Mouse (Mus musculus): ENCODE measurements around the gene Cxcl13. TPM values are rescaled to one million over a fixed set of nuclear protein-coding genes. Genes with fewer than 3 reads are reported as not detected.
"Not testable (repeated sequence)": the region's sequence is repeated elsewhere in the genome, so short reads cannot be mapped to it uniquely, and the experiment has no call there.

Gene Cxcl13
- polyA plus RNA-seq, 1 experiment from 2014 or later = 0.24 TPM

DNA sequence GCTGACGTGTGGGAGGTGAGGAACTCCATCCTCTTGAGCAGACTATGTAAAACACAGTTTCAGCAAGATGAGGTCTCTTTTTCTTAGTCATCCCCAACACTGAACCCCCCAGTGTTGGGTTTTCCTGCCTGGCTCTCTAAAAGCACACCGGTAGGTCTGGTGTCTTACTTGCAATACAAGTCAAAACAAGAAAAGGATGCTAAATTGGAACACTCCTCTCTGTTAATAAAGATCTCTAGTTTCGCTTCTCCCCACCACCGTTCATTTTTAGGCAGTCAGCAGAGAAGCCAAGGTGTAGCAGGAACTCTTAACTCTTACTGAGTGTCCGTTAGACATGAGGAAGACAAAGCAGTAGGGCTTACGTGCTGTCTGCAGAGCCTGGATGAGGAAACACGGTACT is 15.2 kb upstream of the Cxcl13 start:
- ATAC-seq (ENCODE audit: insufficient read depth) = no peak
- Histone ChIP-seq H3K9ac (no peak overlapping the region), H3K9me3 (replicated peaks) (no peaks in the 10 kb centered on the region), H3K27me3 (no peaks in the 10 kb centered on the region), H3K27ac (replicated peaks) (no peak overlapping the region), H3K4me2 (no peak overlapping the region), H3K4me3 (replicated peaks) (no peak overlapping the region), H3K36me3 (replicated peaks) (no peaks in the 10 kb centered on the region), H3K4me1 (replicated peaks) (no peaks in the 10 kb centered on the region)
- WGBS (ENCODE audit: insufficient replicate concordance) = 62% methylated on average over 7 of the region's 7 CpGs

DNA sequence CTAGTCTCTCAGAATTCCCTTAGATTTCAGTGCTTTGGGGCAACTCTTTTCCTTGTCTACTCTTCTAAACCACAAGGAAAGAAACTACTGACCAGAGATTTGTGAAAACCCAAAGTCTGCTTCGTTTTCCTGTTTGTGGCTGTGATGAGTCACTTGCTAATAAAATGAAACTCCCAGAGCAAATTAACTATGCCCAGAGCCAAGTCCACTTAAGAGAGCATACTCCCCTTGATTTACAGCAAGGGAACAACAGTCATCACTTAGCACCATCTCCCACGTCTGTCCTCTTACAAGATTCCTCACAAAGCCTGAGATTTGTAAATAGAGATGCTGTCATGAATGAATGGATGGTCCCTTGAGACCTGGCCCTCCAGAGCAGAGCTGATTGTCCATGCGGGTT is 11.6 kb upstream of the Cxcl13 start:
- H3K27me3 ChIP-seq = no peaks in the 10 kb centered on the region
- H3K27ac ChIP-seq (replicated peaks) = no peak overlapping the region
- H3K4me2 ChIP-seq = no peak overlapping the region
- no peak overlapping the region for H3K9ac ChIP-seq
- H3K9me3 ChIP-seq (replicated peaks) = no peaks in the 10 kb centered on the region
- ATAC-seq (ENCODE audit: insufficient read depth) = no peak
- H3K36me3 ChIP-seq (replicated peaks) = no peaks in the 10 kb centered on the region
- no peak overlapping the region for H3K4me3 ChIP-seq (replicated peaks)
- whole genome bisulfite sequencing (ENCODE audit: insufficient replicate concordance) = 29% methylated on average over 3 of the region's 3 CpGs
- H3K4me1 ChIP-seq (replicated peaks) = no peaks in the 10 kb centered on the region

DNA sequence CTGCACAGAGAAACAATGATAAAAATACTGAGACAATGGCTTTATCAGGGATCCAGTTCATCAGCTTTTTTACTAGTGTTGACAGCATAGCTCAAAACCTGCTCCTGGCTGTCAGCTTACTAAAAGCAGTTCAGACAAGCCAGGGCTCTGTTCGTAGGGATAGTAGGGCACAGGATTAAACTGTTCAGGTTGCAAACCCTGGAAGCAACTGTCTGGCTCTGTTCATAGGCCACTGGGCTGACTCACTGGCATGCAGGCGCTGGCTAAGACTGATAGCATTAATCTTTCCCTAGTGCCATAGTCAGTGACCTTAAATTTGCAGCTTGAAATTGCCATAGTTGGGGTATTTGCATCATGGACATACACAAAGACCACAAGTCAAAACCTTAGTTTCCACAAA is 10.4 kb upstream of the Cxcl13 start:
- Histone ChIP-seq H3K4me2 (no peak overlapping the region), H3K27ac (replicated peaks) (no peak overlapping the region), H3K4me3 (replicated peaks) (no peak overlapping the region), H3K9ac (no peak overlapping the region), H3K27me3 (no peaks in the 10 kb centered on the region), H3K9me3 (replicated peaks) (no peaks in the 10 kb centered on the region), H3K36me3 (replicated peaks) (no peaks in the 10 kb centered on the region), H3K4me1 (replicated peaks) (no peaks in the 10 kb centered on the region)
- WGBS (ENCODE audit: insufficient replicate concordance) = 40% methylated on average over 2 of the region's 2 CpGs
- no peak for ATAC-seq (ENCODE audit: insufficient read depth)

DNA sequence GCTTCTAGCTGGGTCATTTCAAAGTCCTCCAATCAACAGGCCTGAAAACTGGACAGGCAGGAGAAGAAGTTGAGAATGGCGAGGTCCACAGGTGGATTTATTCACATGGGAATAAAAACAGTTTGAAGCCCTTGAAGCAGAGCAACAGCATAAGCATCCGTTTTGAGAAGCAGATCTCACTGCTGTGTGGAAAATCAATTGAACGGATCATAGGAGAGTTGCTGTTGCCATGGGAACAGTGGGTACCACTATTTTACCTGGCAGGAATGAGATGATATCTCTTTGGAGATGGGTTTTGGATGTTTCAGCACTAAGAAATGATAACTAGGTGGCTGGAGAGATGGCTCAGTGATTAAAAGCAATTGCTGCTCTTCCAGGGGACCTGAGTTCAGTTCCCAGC is 8.1 kb upstream of the Cxcl13 start:
- Histone ChIP-seq H3K4me2 (no peak overlapping the region), H3K27ac (replicated peaks) (no peak overlapping the region), H3K27me3 (no peaks in the 10 kb centered on the region), H3K4me3 (replicated peaks) (no peak overlapping the region), H3K36me3 (replicated peaks) (no peaks in the 10 kb centered on the region), H3K4me1 (replicated peaks) (no peaks in the 10 kb centered on the region), H3K9ac (no peak overlapping the region), H3K9me3 (replicated peaks) (no peaks in the 10 kb centered on the region)
- WGBS (ENCODE audit: insufficient replicate concordance) = 49% methylated on average over 3 of the region's 3 CpGs
- no peak for ATAC-seq (ENCODE audit: insufficient read depth)

DNA sequence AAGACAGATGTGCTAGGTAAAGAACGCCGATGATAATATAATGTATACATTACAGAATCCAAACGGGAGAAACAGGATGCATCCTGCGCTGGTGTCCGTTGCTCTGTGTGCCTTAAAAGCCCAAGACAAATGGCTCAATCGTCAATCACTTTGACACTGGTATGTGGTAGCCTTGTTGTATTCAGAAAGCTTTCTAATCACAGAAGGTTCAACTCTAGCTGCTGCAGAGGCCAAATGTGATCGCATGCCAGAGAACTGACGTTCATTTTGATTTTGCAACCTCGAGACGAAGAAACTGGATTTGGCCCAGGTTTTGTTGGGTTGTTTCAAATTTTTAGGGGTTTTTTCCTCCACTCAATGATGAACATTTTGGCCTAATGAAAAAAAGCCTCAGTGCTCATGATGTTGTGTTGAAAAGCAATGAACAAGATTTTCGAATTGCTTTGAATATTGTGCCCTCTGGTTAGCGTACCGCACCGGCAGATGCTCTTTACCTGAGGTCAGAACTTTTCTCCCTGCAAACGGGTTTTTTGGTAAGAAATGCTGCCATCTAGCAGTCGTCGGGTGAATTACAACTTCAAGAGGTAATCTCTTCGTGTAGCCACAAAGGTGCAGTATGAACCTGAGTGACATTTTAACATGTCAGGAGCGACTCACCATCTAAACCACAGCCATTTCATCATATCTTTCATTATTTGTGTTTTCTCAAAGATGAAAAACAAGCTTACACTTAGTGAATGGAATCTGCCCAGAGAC is 6.6 kb upstream of the Cxcl13 start:
- Histone ChIP-seq H3K9ac (no peak overlapping the region), H3K4me1 (replicated peaks) (no peaks in the 10 kb centered on the region), H3K9me3 (replicated peaks) (no peaks in the 10 kb centered on the region), H3K4me2 (no peak overlapping the region), H3K36me3 (replicated peaks) (no peaks in the 10 kb centered on the region), H3K4me3 (replicated peaks) (no peak overlapping the region), H3K27me3 (no peaks in the 10 kb centered on the region), H3K27ac (replicated peaks) (no peak overlapping the region)
- 28% methylated on average over 19 of the region's 19 CpGs for WGBS (ENCODE audit: insufficient replicate concordance)
- ATAC-seq (ENCODE audit: insufficient read depth) = no peak

DNA sequence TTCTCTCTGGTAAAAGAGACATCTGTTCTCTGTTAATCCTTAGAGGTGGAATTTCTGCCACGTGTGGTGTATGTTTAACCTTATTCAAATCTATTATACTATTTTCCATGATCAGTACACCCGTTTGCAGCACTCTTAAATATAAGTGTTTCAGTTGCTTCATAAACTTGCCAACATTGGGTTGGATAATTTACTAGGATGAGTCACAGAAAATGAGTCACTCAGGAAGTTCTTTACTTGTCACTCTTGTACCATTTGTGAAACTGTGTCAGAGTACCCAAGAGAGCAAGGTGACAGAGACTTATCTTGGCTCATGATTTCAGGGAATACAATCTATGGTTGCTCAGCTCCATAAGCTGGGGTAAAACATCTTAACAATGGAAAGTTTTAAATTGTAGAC is 8.2 kb downstream of the Cxcl13 start:
- Histone ChIP-seq H3K27me3 (no peaks in the 10 kb centered on the region), H3K27ac (replicated peaks) (no peak overlapping the region), H3K9me3 (replicated peaks) (no peaks in the 10 kb centered on the region), H3K9ac (no peak overlapping the region), H3K4me2 (no peak overlapping the region), H3K4me3 (replicated peaks) (no peak overlapping the region), H3K36me3 (replicated peaks) (no peaks in the 10 kb centered on the region), H3K4me1 (replicated peaks) (no peaks in the 10 kb centered on the region)
- WGBS (ENCODE audit: insufficient replicate concordance) = 30% methylated on average over 2 of the region's 2 CpGs
- no peak for ATAC-seq (ENCODE audit: insufficient read depth)

DNA sequence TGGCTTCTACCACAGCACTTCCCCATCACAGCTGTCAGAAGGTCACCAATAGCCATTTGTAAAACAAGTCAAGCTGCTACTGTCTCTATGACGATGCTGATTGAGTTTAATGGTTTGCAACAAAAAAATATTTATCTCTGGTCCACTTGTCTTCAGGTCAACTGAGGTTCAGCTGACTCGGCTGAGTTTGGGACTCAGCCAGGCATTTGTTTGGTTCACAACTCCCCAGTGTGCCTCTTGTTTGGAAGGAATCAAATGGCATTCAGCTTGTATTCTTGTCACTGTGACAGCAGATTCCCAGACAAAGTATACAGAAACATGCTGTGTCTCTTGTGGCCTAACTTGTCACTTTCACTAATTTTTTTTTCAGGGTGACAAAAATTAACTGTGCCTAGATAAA is 9.9 kb downstream of the Cxcl13 start:
- no peak overlapping the region for H3K4me2 ChIP-seq
- no peaks in the 10 kb centered on the region for H3K4me1 ChIP-seq (replicated peaks)
- no peak overlapping the region for H3K27ac ChIP-seq (replicated peaks)
- no peaks in the 10 kb centered on the region for H3K9me3 ChIP-seq (replicated peaks)
- ATAC-seq (ENCODE audit: insufficient read depth) = no peak
- H3K4me3 ChIP-seq (replicated peaks) = no peak overlapping the region
- H3K9ac ChIP-seq = no peak overlapping the region
- no peaks in the 10 kb centered on the region for H3K27me3 ChIP-seq
- 50% methylated on average over 2 of the region's 2 CpGs for WGBS (ENCODE audit: insufficient replicate concordance)
- no peaks in the 10 kb centered on the region for H3K36me3 ChIP-seq (replicated peaks)

DNA sequence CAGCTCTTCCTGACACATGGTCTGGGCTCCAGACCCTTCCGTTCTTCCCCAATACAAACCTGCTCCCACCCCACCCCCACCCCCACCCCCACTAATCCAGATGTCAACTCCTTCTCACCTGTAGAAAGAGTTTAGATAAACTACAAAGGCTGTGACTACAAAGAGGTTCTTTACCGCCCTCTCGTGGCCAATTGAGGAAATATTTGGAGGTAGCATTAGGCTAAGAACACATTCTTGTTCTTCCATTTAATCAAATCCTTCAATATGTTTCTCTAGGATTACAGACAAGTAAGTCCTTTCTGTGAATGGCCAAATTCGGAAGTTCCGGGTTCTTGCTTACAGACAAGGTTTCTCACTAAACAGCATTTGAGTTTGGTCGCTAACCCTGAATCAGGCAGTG is 14.1 kb downstream of the Cxcl13 start:
- H3K4me1 ChIP-seq (replicated peaks) = no peaks in the 10 kb centered on the region
- 25% methylated on average over 6 of the region's 6 CpGs for WGBS (ENCODE audit: insufficient replicate concordance)
- no peak overlapping the region for H3K4me2 ChIP-seq
- H3K27me3 ChIP-seq = no peaks in the 10 kb centered on the region
- no peaks in the 10 kb centered on the region for H3K9me3 ChIP-seq (replicated peaks)
- H3K4me3 ChIP-seq (replicated peaks) = no peak overlapping the region
- no peak overlapping the region for H3K27ac ChIP-seq (replicated peaks)
- H3K36me3 ChIP-seq (replicated peaks) = no peaks in the 10 kb centered on the region
- no peak for ATAC-seq (ENCODE audit: insufficient read depth)
- no peak overlapping the region for H3K9ac ChIP-seq

DNA sequence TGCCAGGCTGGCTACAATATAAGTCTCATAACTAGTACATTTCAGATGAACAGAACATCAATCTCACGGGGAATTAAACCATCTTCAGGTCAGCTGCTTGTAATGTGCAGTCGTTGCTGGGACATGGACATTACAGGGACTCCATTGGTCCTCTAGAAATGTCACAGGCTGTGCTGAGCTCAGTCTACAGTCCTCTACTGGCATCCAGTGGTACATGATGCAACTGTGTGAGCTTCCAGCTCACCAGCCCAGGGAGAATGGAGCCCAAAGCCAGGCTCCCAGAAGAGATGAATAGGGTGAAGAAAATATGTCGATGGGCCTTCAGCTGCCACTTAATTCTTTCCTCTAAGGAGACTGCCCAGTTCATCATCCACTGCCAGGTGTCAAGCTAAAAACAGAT is 15.5 kb downstream of the Cxcl13 start:
- no peak overlapping the region for H3K4me3 ChIP-seq (replicated peaks)
- 58% methylated on average over 3 of the region's 3 CpGs for WGBS (ENCODE audit: insufficient replicate concordance)
- no peak overlapping the region for H3K9ac ChIP-seq
- no peak overlapping the region for H3K27ac ChIP-seq (replicated peaks)
- H3K4me2 ChIP-seq = no peak overlapping the region
- H3K27me3 ChIP-seq = no peaks in the 10 kb centered on the region
- no peak for ATAC-seq (ENCODE audit: insufficient read depth)
- no peaks in the 10 kb centered on the region for H3K4me1 ChIP-seq (replicated peaks)
- no peaks in the 10 kb centered on the region for H3K36me3 ChIP-seq (replicated peaks)
- no peaks in the 10 kb centered on the region for H3K9me3 ChIP-seq (replicated peaks)

DNA sequence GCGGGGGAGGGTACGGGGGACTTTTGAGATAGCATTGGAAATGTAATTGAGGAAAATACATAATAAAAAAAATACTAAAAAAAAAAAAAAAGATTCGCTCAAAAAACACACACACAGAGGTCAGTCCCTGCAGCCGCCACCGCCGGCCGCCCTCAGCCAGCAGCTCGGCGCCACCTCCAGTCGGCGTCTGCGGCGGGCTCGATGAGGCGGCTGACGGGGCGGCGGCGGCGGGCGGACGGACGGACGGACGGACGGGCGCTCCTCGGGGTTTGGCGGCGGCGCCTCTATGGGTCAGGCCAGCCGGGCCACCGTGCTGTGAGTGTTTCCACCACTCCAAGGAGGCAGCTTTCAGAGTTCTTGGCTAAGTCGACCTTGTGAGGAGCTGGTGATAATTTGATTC is 17.1 kb downstream of the Cxcl13 start:
- peak overlapping the region; percentile 27; the same call in 1 of the 2 replicates for H3K4me2 ChIP-seq
- H3K36me3 ChIP-seq (replicated peaks); H3K27ac ChIP-seq (replicated peaks); H3K9ac ChIP-seq; H3K4me1 ChIP-seq (replicated peaks); H3K9me3 ChIP-seq (replicated peaks); H3K4me3 ChIP-seq (replicated peaks); H3K27me3 ChIP-seq; ATAC-seq (ENCODE audit: insufficient read depth): not testable (repeated sequence)
- WGBS (ENCODE audit: insufficient replicate concordance) = 40% methylated on average over 34 of the region's 34 CpGs

DNA sequence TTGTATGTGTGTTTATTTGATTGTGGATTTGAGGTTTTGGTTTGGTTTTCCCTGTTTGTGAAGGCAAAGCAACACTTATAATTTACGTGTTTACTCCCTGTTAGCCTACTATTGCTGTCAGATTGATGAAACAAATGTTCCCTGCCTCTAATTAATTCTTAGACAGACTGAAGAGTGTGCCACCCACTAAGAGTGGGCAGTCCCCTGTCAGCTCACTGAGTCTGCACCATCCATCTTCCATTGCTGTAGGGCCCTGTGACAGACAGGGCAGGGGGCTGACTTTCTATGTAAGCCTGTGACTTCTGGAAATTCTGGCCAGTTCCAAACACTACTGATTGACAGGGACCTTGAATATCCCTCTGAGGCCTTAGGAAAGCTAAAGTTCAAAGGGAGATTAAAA is 19.5 kb downstream of the Cxcl13 start:
- no peaks in the 10 kb centered on the region for H3K4me1 ChIP-seq (replicated peaks)
- no peak overlapping the region for H3K4me3 ChIP-seq (replicated peaks)
- no peak overlapping the region for H3K4me2 ChIP-seq
- H3K27me3 ChIP-seq = no peaks in the 10 kb centered on the region
- no peaks in the 10 kb centered on the region for H3K36me3 ChIP-seq (replicated peaks)
- H3K27ac ChIP-seq (replicated peaks) = no peak overlapping the region
- ATAC-seq (ENCODE audit: insufficient read depth) = no peak
- 60% methylated on average over 1 of the region's 1 CpGs for WGBS (ENCODE audit: insufficient replicate concordance)
- no peaks in the 10 kb centered on the region for H3K9me3 ChIP-seq (replicated peaks)
- no peak overlapping the region for H3K9ac ChIP-seq

DNA sequence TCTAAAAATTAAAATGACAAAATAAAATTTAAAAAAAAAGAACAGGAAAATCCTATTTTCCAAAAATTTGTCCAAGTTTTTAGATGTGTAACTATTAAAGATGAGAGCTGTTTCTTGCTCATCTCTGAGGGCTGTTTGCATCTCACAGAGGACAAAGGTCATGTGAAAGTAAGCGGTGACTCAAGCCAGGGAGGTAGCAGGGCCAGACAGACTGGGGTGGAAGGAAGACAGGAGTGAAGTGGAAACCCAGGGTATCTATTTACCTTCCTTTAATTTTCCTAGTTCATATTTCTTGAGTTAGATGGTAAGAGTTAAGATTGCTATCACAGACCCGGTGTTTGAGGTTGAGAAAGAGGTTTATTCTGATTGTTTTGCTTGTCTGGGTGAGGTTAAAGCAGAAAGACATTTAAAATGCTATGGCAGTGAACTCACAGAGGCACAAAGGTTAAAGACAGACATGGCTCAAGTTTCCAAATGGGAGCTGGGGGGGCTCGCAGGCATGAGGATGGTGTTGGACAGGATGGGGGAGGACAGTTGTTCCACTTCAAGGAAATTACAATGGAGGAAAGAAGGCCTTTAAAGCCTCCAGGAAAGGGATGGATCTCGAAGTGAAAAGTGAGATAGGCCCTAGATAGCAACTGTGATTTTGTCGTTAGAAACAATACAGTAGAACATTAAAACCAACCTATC is 27.2 kb downstream of the Cxcl13 start:
- Histone ChIP-seq H3K9ac (no peak overlapping the region), H3K27ac (replicated peaks) (no peak overlapping the region), H3K36me3 (replicated peaks) (no peaks in the 10 kb centered on the region), H3K9me3 (replicated peaks) (no peaks in the 10 kb centered on the region), H3K4me2 (no peak overlapping the region), H3K4me1 (replicated peaks) (no peaks in the 10 kb centered on the region), H3K27me3 (no peaks in the 10 kb centered on the region), H3K4me3 (replicated peaks) (no peak overlapping the region)
- 45% methylated on average over 5 of the region's 5 CpGs for WGBS (ENCODE audit: insufficient replicate concordance)
- ATAC-seq (ENCODE audit: insufficient read depth) = no peak
